Mouse (Mus musculus) gastrocnemius, postnatal 14 days (tissue): Measurements from ENCODE around the gene 1110051M20Rik. TPM values are rescaled to one million over a fixed set of nuclear protein-coding genes. Genes with fewer than 3 reads are reported as not detected.
A peak's percentile ranks its signal among the peaks of the same experiment; 100 is the strongest.
"Not testable (repeated sequence)": the region's sequence is repeated elsewhere in the genome, so short reads cannot be mapped to it uniquely, and the experiment has no call there.

Experiments
- DNase-seq: peaks from one replicate; pipeline ENCODE4 v3.0.0; 2021; ENCODE audit warnings: mixed read lengths
- intact Hi-C: fragments of 180-260 bp; cut with DNase I; formaldehyde crosslinking; loops from one replicate; pipeline ENCODE4 v1.15.1; 2025; ENCODE audit warnings: low total_unique reads
- long read RNA-seq, 2 experiments: library from polyadenylated mRNA; stranded (forward); transcript quantifications; one replicate each; pipeline ENCODE4 v2.0.0; 2021
- total RNA-seq, 2 experiments: library from RNA; stranded (reverse); gene quantifications; 2 replicates each; pipeline ENCODE4 v1.2.3; 2021

Gene 1110051M20Rik
- 10 to 100 TPM; 11.3 to 13.2 TPM for total RNA-seq
- long read RNA-seq, experiment 1, transcript 1110051M20Rik-203 (9 exons, 1,977 nt) = major isoform, 9 of 18 reads
- long read RNA-seq, experiment 1, partial matches to known transcripts = 2 of 18 reads
- long read RNA-seq, experiment 1, other reads (novel, unspliced or antisense) = 4 of 18 reads
- long read RNA-seq, experiment 2, transcript 1110051M20Rik-203 (9 exons, 1,977 nt) = major isoform, 10 of 14 reads
- long read RNA-seq, experiment 2, partial matches to known transcripts = 4 of 14 reads
- long read RNA-seq, experiment 2, other reads (novel, unspliced or antisense) = 0 of 14 reads

GRCm38 (mm10) chr2:91444286-91444892 lies at the start of gene 1110051M20Rik:
1110051M20Rik (minus strand) TSS chr2:91444704.
- DNase-seq = peak; percentile 93
- intact Hi-C loops = no loop called here

- peak; percentile 31 for DNase-seq
- intact Hi-C loops = no loop called here
Observed at GRCm38 (mm10) chr2:91493981-91494380, 49.5 kb upstream of the 1110051M20Rik start.

- intact Hi-C loops = no loop called here
- DNase-seq = no peak
Observed at GRCm38 (mm10) chr2:91492071-91492635, 47.6 kb upstream of the 1110051M20Rik start.

- DNase-seq, intact Hi-C loops: not testable (repeated sequence)
Observed at GRCm38 (mm10) chr2:91487295-91487694, 42.8 kb upstream of the 1110051M20Rik start.

- DNase-seq = no peak
- intact Hi-C loops = no loop called here
Observed at GRCm38 (mm10) chr2:91485256-91485655, 40.8 kb upstream of the 1110051M20Rik start.

- intact Hi-C loops = no loop called here
- no peak for DNase-seq
Observed at GRCm38 (mm10) chr2:91484698-91485097, 40.2 kb upstream of the 1110051M20Rik start.

GRCm38 (mm10) chr2:91480805-91481514 lies 36.5 kb upstream of the 1110051M20Rik start:
- intact Hi-C loops = no loop called here
- no peak for DNase-seq

DNA sequence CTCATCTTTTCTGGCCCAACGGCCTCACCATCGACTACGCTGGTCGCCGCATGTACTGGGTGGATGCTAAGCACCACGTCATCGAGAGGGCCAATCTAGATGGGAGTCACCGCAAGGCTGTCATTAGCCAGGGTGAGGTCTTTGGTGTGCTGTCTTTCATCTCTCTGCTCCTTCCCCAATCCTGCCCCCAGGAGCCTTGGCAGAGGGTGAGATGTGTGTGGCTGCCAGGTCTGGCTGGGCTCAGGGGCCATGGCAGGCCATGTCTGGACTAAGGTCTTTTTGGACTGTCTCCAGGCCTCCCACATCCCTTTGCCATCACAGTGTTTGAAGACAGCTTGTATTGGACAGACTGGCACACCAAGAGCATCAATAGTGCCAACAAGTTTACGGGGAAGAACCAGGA lies 35.9 kb upstream of the 1110051M20Rik start:
- DNase-seq = no peak
- intact Hi-C loops = no loop called here

DNA sequence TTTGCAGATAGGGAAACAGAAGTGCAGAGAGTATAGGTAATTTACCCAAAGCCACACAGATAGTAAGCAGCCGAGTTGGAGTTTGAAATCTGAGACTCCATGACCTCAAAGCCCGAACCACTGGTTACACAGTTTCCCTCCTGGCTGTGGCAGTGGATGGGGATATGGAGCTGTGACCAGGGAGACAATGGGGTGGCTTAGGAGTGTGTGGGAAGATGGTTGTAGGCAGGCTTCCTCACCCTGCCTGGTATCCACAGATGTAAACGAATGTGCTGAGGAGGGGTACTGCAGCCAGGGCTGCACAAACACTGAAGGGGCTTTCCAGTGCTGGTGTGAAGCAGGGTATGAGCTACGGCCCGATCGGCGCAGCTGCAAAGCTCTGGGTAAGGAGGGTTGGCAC lies 32.3 kb upstream of the 1110051M20Rik start:
- DNase-seq = no peak
- intact Hi-C loops = no loop called here

- peak; percentile 71 for DNase-seq
- intact Hi-C loops = no loop called here
Observed at GRCm38 (mm10) chr2:91476251-91476661, 31.8 kb upstream of the 1110051M20Rik start.

DNA sequence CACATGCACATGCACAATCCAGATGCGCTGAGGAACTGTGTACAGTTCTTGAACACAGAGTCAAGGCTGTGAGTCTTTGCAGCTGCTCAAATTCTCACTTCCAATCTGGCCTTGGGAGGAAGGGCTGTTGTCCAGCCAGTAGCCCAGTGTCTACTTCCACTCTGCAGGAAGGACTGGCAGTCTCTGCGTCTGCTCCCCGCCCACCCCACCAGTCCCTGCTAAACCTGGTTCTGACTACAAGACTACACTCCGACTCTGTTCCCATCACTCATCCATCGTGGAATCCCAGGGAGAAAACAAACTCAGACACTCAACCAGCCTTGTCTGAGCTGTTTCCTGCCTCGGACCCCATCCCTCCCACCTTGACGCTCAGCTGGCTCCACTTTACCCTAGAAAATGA lies 31.3 kb upstream of the 1110051M20Rik start:
- intact Hi-C loops = no loop called here
- DNase-seq = no peak

DNA sequence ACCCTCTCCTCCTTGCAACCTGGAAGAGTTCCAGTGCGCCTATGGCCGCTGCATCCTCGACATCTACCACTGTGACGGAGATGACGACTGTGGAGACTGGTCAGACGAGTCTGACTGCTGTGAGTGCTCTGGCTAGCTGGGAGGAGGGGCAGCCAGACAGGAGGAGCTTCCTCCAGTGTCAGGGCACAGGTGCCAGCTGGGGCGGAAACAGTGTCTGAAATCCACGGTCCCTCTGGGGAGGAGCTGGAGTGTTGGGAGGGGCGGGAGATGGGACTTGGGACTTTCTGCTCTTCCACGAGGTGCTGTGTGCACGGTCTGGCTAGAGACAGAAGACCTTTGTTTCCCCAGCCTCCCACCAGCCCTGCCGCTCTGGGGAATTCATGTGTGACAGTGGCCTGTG lies 29.9 kb upstream of the 1110051M20Rik start:
- intact Hi-C loops = no loop called here
- no peak for DNase-seq

GRCm38 (mm10) chr2:91470055-91470647 lies 25.6 kb upstream of the 1110051M20Rik start:
- intact Hi-C loops = no loop called here
- no peak for DNase-seq

DNA sequence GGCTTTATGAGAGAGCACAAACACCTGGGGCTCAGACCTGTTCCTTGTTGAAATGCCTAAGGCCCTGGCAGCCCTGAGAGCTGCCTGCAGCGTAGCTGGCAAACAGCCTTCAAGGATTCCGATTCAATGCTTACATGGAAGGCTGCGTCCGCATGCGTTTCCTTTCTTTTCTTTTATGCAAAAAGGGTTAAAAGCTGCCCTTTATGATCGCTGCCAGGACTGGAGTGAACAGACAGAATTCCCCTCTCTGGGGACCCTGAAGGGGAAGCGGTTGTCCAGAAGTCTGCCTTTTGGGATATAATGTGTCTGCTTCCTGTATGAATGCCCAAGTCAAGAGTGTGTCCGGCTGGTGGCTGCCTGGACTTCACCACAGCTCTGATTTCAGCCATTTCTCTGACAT lies 23.1 kb upstream of the 1110051M20Rik start:
- intact Hi-C loops = no loop called here

DNA sequence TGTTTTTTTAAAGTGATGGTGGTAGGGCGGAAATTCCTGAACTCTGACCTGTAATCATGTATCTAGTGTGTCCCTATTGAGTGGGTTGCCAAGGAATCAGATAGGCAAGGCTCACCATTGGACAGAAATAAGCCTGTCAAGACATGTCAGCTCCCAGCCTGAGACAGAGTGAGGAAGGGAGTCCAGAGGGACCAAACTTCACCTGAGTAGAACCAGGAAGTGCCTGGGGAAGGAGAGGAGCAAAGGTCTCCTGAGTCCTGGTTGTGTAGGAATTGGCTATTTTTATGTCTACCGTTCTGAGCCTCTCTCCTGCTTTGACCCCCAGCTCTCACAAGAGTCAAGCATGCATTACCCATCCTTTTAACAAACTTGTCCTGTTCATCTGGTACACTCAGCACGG lies 21.4 kb upstream of the 1110051M20Rik start:
- intact Hi-C loops = no loop called here
- DNase-seq = no peak

More for the DNA sequence above, 23.1 kb upstream of the 1110051M20Rik start:
- no peak for DNase-seq

GRCm38 (mm10) chr2:91462681-91463080 lies 18.2 kb upstream of the 1110051M20Rik start:
- DNase-seq = no peak
- intact Hi-C loops = no loop called here

DNA sequence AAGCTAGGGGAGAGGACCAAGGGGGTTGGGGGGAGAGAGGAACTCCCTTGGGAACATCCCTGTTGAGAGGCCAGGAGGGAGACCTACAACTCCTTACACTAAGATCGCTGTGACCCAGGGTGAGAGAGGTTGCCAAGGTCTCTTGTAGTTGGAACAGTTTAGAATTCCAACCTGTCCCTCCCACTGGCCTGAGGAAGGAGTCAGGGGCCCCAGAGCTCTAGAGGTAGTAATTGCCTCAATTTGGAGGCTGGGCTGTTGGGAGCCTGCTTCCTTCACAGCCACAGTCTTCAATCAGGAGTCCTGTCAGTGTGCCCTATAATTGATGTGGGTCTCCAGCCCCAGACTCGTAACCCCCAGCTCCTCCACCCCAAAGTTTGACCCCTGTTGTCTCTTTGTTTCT lies 17.7 kb upstream of the 1110051M20Rik start:
- intact Hi-C loops = no loop called here
- no peak for DNase-seq

GRCm38 (mm10) chr2:91461341-91461740 lies 16.8 kb upstream of the 1110051M20Rik start:
- intact Hi-C loops = no loop called here
- DNase-seq = no peak

- DNase-seq = no peak
- intact Hi-C loops = no loop called here
Observed at GRCm38 (mm10) chr2:91460771-91461170, 16.3 kb upstream of the 1110051M20Rik start.

- no peak for DNase-seq
- intact Hi-C loops = no loop called here
Observed at GRCm38 (mm10) chr2:91460076-91460475, 15.6 kb upstream of the 1110051M20Rik start.
